Mouse (Mus musculus) olfactory bulb, adult 2 months (tissue): Measurements from ENCODE around the gene Scaf11.

Experiments used
- CTCF ChIP-seq: fragments of 200-500 bp; IDR thresholded peaks from 2 replicates; pipeline ENCODE4 v1.5.1; 2012; ENCODE audit warnings: low read depth, mild to moderate bottlenecking, low read length, moderate library complexity; ENCODE audit not compliant: insufficient read depth
- POLR2A ChIP-seq: fragments of 200-500 bp; IDR thresholded peaks from 2 replicates; pipeline ENCODE4 v1.6.1; 2012; ENCODE audit warnings: mild to moderate bottlenecking, low read depth, low read length, moderate library complexity; ENCODE audit not compliant: insufficient read depth

DNA sequence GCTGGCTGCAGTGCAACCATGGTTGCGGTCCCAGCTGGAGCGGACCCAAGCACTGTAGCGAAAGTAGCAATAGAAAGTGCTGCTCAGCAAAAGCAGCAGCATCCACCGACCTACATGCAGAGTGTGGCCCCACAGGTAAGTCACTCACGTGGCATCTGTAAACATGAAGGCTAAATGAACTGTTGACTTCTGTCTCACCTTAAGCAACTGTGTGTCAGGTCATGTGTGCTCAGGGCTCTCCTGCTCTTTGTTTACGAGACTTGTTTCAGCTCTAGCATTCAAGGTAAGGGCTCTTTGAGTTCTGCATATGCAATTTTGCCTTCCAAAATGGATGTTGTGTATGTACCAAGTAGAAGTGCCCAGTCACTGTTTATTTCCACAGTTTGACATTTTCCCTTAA is 88.0 kb downstream of the Scaf11 start:
- TF ChIP-seq CTCF (no peak), POLR2A (no peak)
